Mouse (Mus musculus) limb, embryonic 15.5 days (tissue): ENCODE measurements at regions not wholly inside any gene's neighbourhood (a gene's known extent, or its start where the extent isn't known, plus 50 kb on each side); places are given as distances from the start of the nearest gene placed in this dataset.

Experiments used
- ATAC-seq: fragments of 200-750 bp; cut with Nextera tagmentation; 2 replicates; pipeline ENCODE4 v1.8.0; 2017; ENCODE audit warnings: low read depth, moderate TSS enrichment; ENCODE audit not compliant: insufficient number of reproducible peaks, low FRiP score, low TSS enrichment
- H3K27ac ChIP-seq: fragments of 300-500 bp; sonication (generic); 2 replicates; pipeline ENCODE4 v1.5.1; 2015; ENCODE audit warnings: moderate library complexity, mild to moderate bottlenecking, inconsistent platforms
- H3K27me3 ChIP-seq: fragments of 300-500 bp; sonication (generic); 2 replicates; pipeline ENCODE4 v1.6.1; 2015; ENCODE audit warnings: inconsistent platforms
- H3K36me3 ChIP-seq: fragments of 300-500 bp; sonication (generic); 2 replicates; pipeline ENCODE4 v1.6.1; 2015; ENCODE audit warnings: inconsistent platforms
- H3K4me1 ChIP-seq: fragments of 300-500 bp; sonication (generic); 2 replicates; pipeline ENCODE4 v1.6.1; 2015; ENCODE audit warnings: inconsistent platforms
- H3K4me2 ChIP-seq: fragments of 300-500 bp; sonication (generic); 2 replicates; pipeline ENCODE4 v1.6.1; 2015; ENCODE audit warnings: mild to moderate bottlenecking, inconsistent platforms
- H3K4me3 ChIP-seq: fragments of 300-500 bp; sonication (generic); 2 replicates; pipeline ENCODE4 v1.5.1; 2015; ENCODE audit warnings: mild to moderate bottlenecking, inconsistent platforms
- H3K9ac ChIP-seq: fragments of 300-500 bp; sonication (generic); 2 replicates; pipeline ENCODE4 v1.6.1; 2015; ENCODE audit warnings: inconsistent platforms
- H3K9me3 ChIP-seq: fragments of 300-500 bp; sonication (generic); 2 replicates; pipeline ENCODE4 v1.6.1; 2016; ENCODE audit warnings: inconsistent platforms
- WGBS: fragments of 180-500 bp; shearing (Covaris S2); methylation state at CpG from one replicate; pipeline ENCODE4 v1.1.7; 2015; 5-methylcytosine and 5-hydroxymethylcytosine counted together

- Histone ChIP-seq H3K27ac (no peak overlapping the region; the same call in 1 of the 2 replicates), H3K36me3 (no peaks in the 10 kb centered on the region), H3K4me1 (peaks cover 22% of the 10 kb centered on the region), H3K9ac (no peak overlapping the region), H3K9me3 (no peaks in the 10 kb centered on the region), H3K4me3 (no peak overlapping the region), H3K4me2 (no peak overlapping the region), H3K27me3 (no peaks in the 10 kb centered on the region)
- ATAC-seq = no peak
- 81% methylated on average over 11 of the region's 11 CpGs for WGBS
Measured at GRCm38 (mm10) chr2:173448546-173449187, 73.7 kb upstream of the 1700021F07Rik start.

- Histone ChIP-seq H3K9me3 (no peaks in the 10 kb centered on the region), H3K4me1 (peaks cover 22% of the 10 kb centered on the region), H3K4me2 (no peak overlapping the region), H3K9ac (no peak overlapping the region), H3K36me3 (no peaks in the 10 kb centered on the region), H3K27ac (no peak overlapping the region), H3K27me3 (no peaks in the 10 kb centered on the region), H3K4me3 (no peak overlapping the region)
- 38% methylated on average over 5 of the region's 5 CpGs for WGBS
- no peak for ATAC-seq
Measured at GRCm38 (mm10) chr2:173449198-173449597, 73.2 kb upstream of the 1700021F07Rik start.

- H3K9ac ChIP-seq = no peak overlapping the region
- ATAC-seq = peak; percentile 44; the same call in 1 of the 2 replicates
- no peak overlapping the region for H3K4me3 ChIP-seq
- peaks cover 22% of the 10 kb centered on the region for H3K4me1 ChIP-seq
- H3K27me3 ChIP-seq = no peaks in the 10 kb centered on the region
- H3K4me2 ChIP-seq = no peak overlapping the region
- peak overlapping the region; percentile 44; the same call in 1 of the 2 replicates for H3K27ac ChIP-seq
- no peaks in the 10 kb centered on the region for H3K36me3 ChIP-seq
- H3K9me3 ChIP-seq = no peaks in the 10 kb centered on the region
- 54% methylated on average over 15 of the region's 15 CpGs for WGBS
Measured at GRCm38 (mm10) chr2:173451993-173452481, 70.3 kb upstream of the 1700021F07Rik start.

GRCm38 (mm10) chr2:173452800-173453199, 69.6 kb upstream of the 1700021F07Rik start:
- peaks cover 22% of the 10 kb centered on the region for H3K4me1 ChIP-seq
- no peaks in the 10 kb centered on the region for H3K36me3 ChIP-seq
- H3K27ac ChIP-seq = no peak overlapping the region
- H3K9ac ChIP-seq = no peak overlapping the region
- no peak overlapping the region for H3K4me3 ChIP-seq
- no peaks in the 10 kb centered on the region for H3K27me3 ChIP-seq
- 78% methylated on average over 4 of the region's 4 CpGs for WGBS
- no peak overlapping the region for H3K4me2 ChIP-seq
- H3K9me3 ChIP-seq = no peaks in the 10 kb centered on the region
- no peak for ATAC-seq

GRCm38 (mm10) chr2:173453569-173454405, 68.6 kb upstream of the 1700021F07Rik start:
- Histone ChIP-seq H3K36me3 (no peaks in the 10 kb centered on the region), H3K9me3 (no peaks in the 10 kb centered on the region), H3K4me3 (no peak overlapping the region), H3K27ac (no peak overlapping the region), H3K4me2 (no peak overlapping the region), H3K9ac (no peak overlapping the region), H3K4me1 (peaks cover 18% of the 10 kb centered on the region), H3K27me3 (no peaks in the 10 kb centered on the region)
- ATAC-seq = 0 out of 2 replicates have a peak, but pooled peaks have one; percentile 18
- 69% methylated on average over 14 of the region's 14 CpGs for WGBS

GRCm38 (mm10) chr2:173454741-173455140, 67.6 kb upstream of the 1700021F07Rik start:
- Histone ChIP-seq H3K4me2 (no peak overlapping the region), H3K9me3 (no peaks in the 10 kb centered on the region), H3K27ac (no peak overlapping the region), H3K4me1 (peaks cover 15% of the 10 kb centered on the region), H3K36me3 (no peaks in the 10 kb centered on the region), H3K27me3 (no peaks in the 10 kb centered on the region), H3K9ac (no peak overlapping the region), H3K4me3 (no peak overlapping the region)
- 91% methylated on average over 4 of the region's 4 CpGs for WGBS
- ATAC-seq = no peak

GRCm38 (mm10) chr2:173455216-173455615, 67.2 kb upstream of the 1700021F07Rik start:
- 85% methylated on average over 12 of the region's 12 CpGs for WGBS

GRCm38 (mm10) chr2:173456083-173456482, 66.3 kb upstream of the 1700021F07Rik start:
- ATAC-seq = no peak
- H3K27ac ChIP-seq = no peak overlapping the region
- H3K4me3 ChIP-seq = no peak overlapping the region
- no peaks in the 10 kb centered on the region for H3K27me3 ChIP-seq
- H3K4me2 ChIP-seq = no peak overlapping the region
- 85% methylated on average over 7 of the region's 7 CpGs for WGBS
- no peaks in the 10 kb centered on the region for H3K36me3 ChIP-seq
- H3K9ac ChIP-seq = no peak overlapping the region
- peaks cover 15% of the 10 kb centered on the region for H3K4me1 ChIP-seq
- no peaks in the 10 kb centered on the region for H3K9me3 ChIP-seq

More at GRCm38 (mm10) chr2:173455216-173455615, 67.2 kb upstream of the 1700021F07Rik start:
- H3K9me3 ChIP-seq = no peaks in the 10 kb centered on the region
- no peaks in the 10 kb centered on the region for H3K27me3 ChIP-seq
- no peak overlapping the region for H3K4me3 ChIP-seq
- H3K36me3 ChIP-seq = no peaks in the 10 kb centered on the region
- ATAC-seq = no peak
- peaks cover 15% of the 10 kb centered on the region for H3K4me1 ChIP-seq
- no peak overlapping the region for H3K9ac ChIP-seq
- H3K4me2 ChIP-seq = no peak overlapping the region
- no peak overlapping the region for H3K27ac ChIP-seq

GRCm38 (mm10) chr2:173456924-173457623, 65.3 kb upstream of the 1700021F07Rik start:
- Histone ChIP-seq H3K4me2 (no peak overlapping the region), H3K4me3 (no peak overlapping the region), H3K27me3 (no peaks in the 10 kb centered on the region), H3K9me3 (no peaks in the 10 kb centered on the region), H3K4me1 (peaks cover 5% of the 10 kb centered on the region; the same call in 1 of the 2 replicates), H3K27ac (no peak overlapping the region), H3K36me3 (no peaks in the 10 kb centered on the region), H3K9ac (no peak overlapping the region)
- ATAC-seq = no peak
- WGBS = 82% methylated on average over 9 of the region's 9 CpGs

GRCm38 (mm10) chr2:173457624-173458320, 64.6 kb upstream of the 1700021F07Rik start:
- Histone ChIP-seq H3K4me3 (no peak overlapping the region), H3K4me2 (no peak overlapping the region), H3K9ac (no peak overlapping the region), H3K27me3 (no peaks in the 10 kb centered on the region), H3K27ac (no peak overlapping the region), H3K36me3 (no peaks in the 10 kb centered on the region), H3K4me1 (0 out of 2 replicates have a peak, but pooled peaks cover 3% of the 10 kb centered on the region), H3K9me3 (no peaks in the 10 kb centered on the region)
- no peak for ATAC-seq
- WGBS = 85% methylated on average over 18 of the region's 18 CpGs

GRCm38 (mm10) chr2:173458861-173459260, 63.5 kb upstream of the 1700021F07Rik start:
- Histone ChIP-seq H3K4me3 (no peak overlapping the region), H3K4me2 (no peak overlapping the region), H3K9ac (no peak overlapping the region), H3K36me3 (no peaks in the 10 kb centered on the region), H3K27me3 (no peaks in the 10 kb centered on the region), H3K9me3 (no peaks in the 10 kb centered on the region), H3K4me1 (0 out of 2 replicates have a peak, but pooled peaks cover 3% of the 10 kb centered on the region), H3K27ac (no peak overlapping the region)
- no peak for ATAC-seq
- WGBS = 80% methylated on average over 12 of the region's 12 CpGs
